Mouse (Mus musculus): ENCODE data around the gene Rab30.

GRCm38 (mm10) chr7:92796813-92797212 is 55.4 kb downstream of the Rab30 start:
- no peak for TF ChIP-seq CTCF (IDR thresholded peaks at IDR 0.05; ENCODE audit: low read depth)
- TF ChIP-seq EP300 (IDR thresholded peaks at IDR 0.05; ENCODE audit: low read depth), result no peak
